Mouse (Mus musculus): Measurements from ENCODE around the gene Sec24b. TPM values are rescaled to one million over a fixed set of nuclear protein-coding genes. Genes with fewer than 3 reads are reported as not detected.

The Sec24b gene
- polyA plus RNA-seq, 1 experiment from 2014 or later, result 36.3 TPM

GRCm38 (mm10) chr3:129962533-129962932, 98.8 kb downstream of the Sec24b start:
- H3K27ac ChIP-seq (replicated peaks; ENCODE audit: low read depth, low read length), result no peak overlapping the region
- no peak overlapping the region for H3K4me2 ChIP-seq (ENCODE audit: low read length)
- H3K9me3 ChIP-seq (ENCODE audit: control insufficient read depth, low read length), result no peaks in the 10 kb centered on the region
- ATAC-seq (ENCODE audit: low FRiP score, low TSS enrichment) (no peak), DNase-seq (no peak)
- no peaks in the 10 kb centered on the region for H3K4me1 ChIP-seq (ENCODE audit: control insufficient read depth, insufficient read depth, low read length)
- no peak overlapping the region for H3K4me3 ChIP-seq (replicated peaks; ENCODE audit: low read depth, low read length)
- no peaks in the 10 kb centered on the region for H3K27me3 ChIP-seq (ENCODE audit: control insufficient read depth, insufficient read depth, low read length)
- H3K9ac ChIP-seq (replicated peaks; ENCODE audit: low read length), result no peak overlapping the region
- WGBS, result 76% methylated on average over 8 of the region's 8 CpGs
- no peaks in the 10 kb centered on the region for H3K36me3 ChIP-seq (ENCODE audit: control insufficient read depth, insufficient read depth, low read length)

DNA sequence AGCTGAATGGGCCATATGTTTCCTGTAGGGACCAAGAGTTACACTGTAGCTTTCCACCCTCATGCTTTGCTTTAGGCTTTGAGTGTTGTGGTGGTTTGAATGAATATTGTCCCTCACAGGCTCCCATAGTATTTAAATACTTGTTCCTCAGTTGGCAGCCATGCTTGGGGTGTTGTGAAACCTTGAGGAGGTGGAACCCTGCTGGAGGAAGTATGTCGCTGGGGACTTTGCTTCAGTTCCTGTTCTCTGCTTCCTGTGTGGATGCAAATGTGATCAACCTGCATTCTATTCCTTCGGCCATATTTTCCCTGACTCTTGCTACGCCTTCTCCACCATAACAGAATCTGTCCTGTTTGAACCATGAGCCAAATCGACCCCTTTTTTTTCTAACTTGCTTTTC, 108.1 kb downstream of the Sec24b start:
- 91% methylated on average over 4 of the region's 4 CpGs for WGBS

GRCm38 (mm10) chr3:129949158-129949773, 112.1 kb downstream of the Sec24b start:
- WGBS, result 86% methylated on average over 5 of the region's 5 CpGs
- DNase-seq (no peak), ATAC-seq (ENCODE audit: low FRiP score, low TSS enrichment) (no peak)
- Histone ChIP-seq H3K36me3 (ENCODE audit: control insufficient read depth, insufficient read depth, low read length) (no peaks in the 10 kb centered on the region), H3K9ac (replicated peaks; ENCODE audit: low read length) (no peak overlapping the region), H3K9me3 (ENCODE audit: control insufficient read depth, low read length) (no peaks in the 10 kb centered on the region), H3K4me1 (ENCODE audit: control insufficient read depth, insufficient read depth, low read length) (no peaks in the 10 kb centered on the region), H3K4me3 (replicated peaks; ENCODE audit: low read depth, low read length) (no peak overlapping the region), H3K27ac (replicated peaks; ENCODE audit: low read depth, low read length) (no peak overlapping the region), H3K4me2 (ENCODE audit: low read length) (no peak overlapping the region), H3K27me3 (ENCODE audit: control insufficient read depth, insufficient read depth, low read length) (no peaks in the 10 kb centered on the region)

More for the DNA sequence above, 108.1 kb downstream of the Sec24b start:
- DNase-seq, result no peak
- H3K4me3 ChIP-seq (replicated peaks; ENCODE audit: low read depth, low read length), result no peak overlapping the region
- H3K4me1 ChIP-seq (ENCODE audit: control insufficient read depth, insufficient read depth, low read length), result no peaks in the 10 kb centered on the region
- no peak overlapping the region for H3K9ac ChIP-seq (replicated peaks; ENCODE audit: low read length)
- H3K27ac ChIP-seq (replicated peaks; ENCODE audit: low read depth, low read length), result no peak overlapping the region
- H3K9me3 ChIP-seq (ENCODE audit: control insufficient read depth, low read length), result no peaks in the 10 kb centered on the region
- no peaks in the 10 kb centered on the region for H3K27me3 ChIP-seq (ENCODE audit: control insufficient read depth, insufficient read depth, low read length)
- no peak for ATAC-seq (ENCODE audit: low FRiP score, low TSS enrichment)
- H3K4me2 ChIP-seq (ENCODE audit: low read length), result no peak overlapping the region
- H3K36me3 ChIP-seq (ENCODE audit: control insufficient read depth, insufficient read depth, low read length), result no peaks in the 10 kb centered on the region

DNA sequence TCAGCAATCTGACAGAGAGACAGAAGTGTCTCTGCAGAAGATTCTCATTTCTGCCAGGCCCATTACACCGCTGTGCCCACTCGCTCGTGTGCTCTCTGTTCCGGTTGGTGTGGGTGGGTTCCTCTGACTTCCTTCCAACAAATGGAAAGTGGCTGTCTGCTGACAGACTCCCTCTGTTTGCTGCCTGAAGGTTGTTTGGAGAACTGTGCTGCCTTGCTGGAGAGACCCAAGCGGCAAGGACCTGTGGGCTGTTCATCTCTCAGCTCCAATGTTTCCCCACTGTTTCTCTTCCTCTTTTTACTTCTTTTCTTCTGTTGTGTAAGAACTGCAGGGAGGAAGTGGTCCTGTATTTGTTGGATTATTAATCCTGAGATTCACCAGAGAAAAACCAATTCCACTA, 113.0 kb downstream of the Sec24b start:
- Histone ChIP-seq H3K36me3 (ENCODE audit: control insufficient read depth, insufficient read depth, low read length) (no peaks in the 10 kb centered on the region), H3K4me3 (replicated peaks; ENCODE audit: low read depth, low read length) (no peak overlapping the region), H3K9me3 (ENCODE audit: control insufficient read depth, low read length) (no peaks in the 10 kb centered on the region), H3K27me3 (ENCODE audit: control insufficient read depth, insufficient read depth, low read length) (no peaks in the 10 kb centered on the region), H3K27ac (replicated peaks; ENCODE audit: low read depth, low read length) (no peak overlapping the region), H3K4me2 (ENCODE audit: low read length) (no peak overlapping the region), H3K9ac (replicated peaks; ENCODE audit: low read length) (no peak overlapping the region), H3K4me1 (ENCODE audit: control insufficient read depth, insufficient read depth, low read length) (no peaks in the 10 kb centered on the region)
- no peak for ATAC-seq (ENCODE audit: low FRiP score, low TSS enrichment)
- 96% methylated on average over 5 of the region's 5 CpGs for WGBS
- no peak for DNase-seq

GRCm38 (mm10) chr3:129946217-129946914, 115.0 kb downstream of the Sec24b start:
- Histone ChIP-seq H3K4me2 (ENCODE audit: low read length) (no peak overlapping the region), H3K27me3 (ENCODE audit: control insufficient read depth, insufficient read depth, low read length) (no peaks in the 10 kb centered on the region), H3K36me3 (ENCODE audit: control insufficient read depth, insufficient read depth, low read length) (no peaks in the 10 kb centered on the region), H3K4me3 (replicated peaks; ENCODE audit: low read depth, low read length) (no peak overlapping the region), H3K27ac (replicated peaks; ENCODE audit: low read depth, low read length) (no peak overlapping the region), H3K4me1 (ENCODE audit: control insufficient read depth, insufficient read depth, low read length) (no peaks in the 10 kb centered on the region), H3K9me3 (ENCODE audit: control insufficient read depth, low read length) (no peaks in the 10 kb centered on the region), H3K9ac (replicated peaks; ENCODE audit: low read length) (no peak overlapping the region)
- ATAC-seq (ENCODE audit: low FRiP score, low TSS enrichment), result no peak
- DNase-seq, result no peak
- WGBS, result 78% methylated on average over 5 of the region's 5 CpGs

DNA sequence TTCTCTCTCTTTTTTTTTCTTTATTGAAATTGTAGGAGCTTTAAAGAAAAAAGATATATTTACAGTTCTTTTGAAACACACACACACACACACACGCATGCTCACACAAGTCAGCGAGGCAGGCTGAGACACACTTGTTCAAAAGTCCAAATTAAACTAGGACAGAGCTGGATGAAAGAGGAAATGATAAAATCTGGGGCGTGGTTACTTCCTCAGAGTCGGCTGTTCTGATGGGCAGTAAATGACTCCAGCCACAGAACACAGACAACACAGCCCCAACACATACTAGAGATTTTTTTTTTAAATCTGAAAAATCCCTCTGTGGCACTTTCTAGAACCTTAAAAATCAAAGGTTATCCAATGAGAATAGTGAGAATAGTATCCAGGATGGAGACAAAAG, 117.5 kb downstream of the Sec24b start:
- Histone ChIP-seq H3K9me3 (ENCODE audit: control insufficient read depth, low read length) (no peaks in the 10 kb centered on the region), H3K4me1 (ENCODE audit: control insufficient read depth, insufficient read depth, low read length) (no peaks in the 10 kb centered on the region), H3K9ac (replicated peaks; ENCODE audit: low read length) (no peak overlapping the region), H3K4me3 (replicated peaks; ENCODE audit: low read depth, low read length) (no peak overlapping the region), H3K4me2 (ENCODE audit: low read length) (no peak overlapping the region), H3K27ac (replicated peaks; ENCODE audit: low read depth, low read length) (no peak overlapping the region), H3K27me3 (ENCODE audit: control insufficient read depth, insufficient read depth, low read length) (no peaks in the 10 kb centered on the region), H3K36me3 (ENCODE audit: control insufficient read depth, insufficient read depth, low read length) (no peaks in the 10 kb centered on the region)
- ATAC-seq (ENCODE audit: low FRiP score, low TSS enrichment) (no peak), DNase-seq (no peak)
- 85% methylated on average over 4 of the region's 4 CpGs for WGBS

DNA sequence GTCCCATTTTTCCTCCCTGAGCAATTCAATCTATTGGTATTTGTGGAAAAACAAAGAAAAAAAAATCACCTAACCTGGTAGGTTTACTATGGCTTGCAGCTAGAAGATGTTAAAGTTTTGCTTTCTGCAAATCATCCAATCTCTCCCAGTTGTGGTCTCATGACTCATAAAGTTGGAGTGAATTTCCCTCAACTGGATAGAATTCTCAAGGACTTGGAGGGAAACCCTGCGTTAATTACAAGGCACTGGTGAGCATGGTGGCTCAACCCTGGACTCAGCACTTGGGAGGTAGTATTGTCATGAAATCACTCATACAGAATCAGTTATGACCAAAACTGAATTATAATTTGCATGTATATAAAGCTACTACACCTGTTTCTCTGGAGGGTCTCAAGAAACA, 120.1 kb downstream of the Sec24b start:
- 96% methylated on average over 1 of the region's 1 CpGs for WGBS
- Histone ChIP-seq H3K27ac (replicated peaks; ENCODE audit: low read depth, low read length) (no peak overlapping the region), H3K4me2 (ENCODE audit: low read length) (no peak overlapping the region), H3K4me1 (ENCODE audit: control insufficient read depth, insufficient read depth, low read length) (no peaks in the 10 kb centered on the region), H3K9ac (replicated peaks; ENCODE audit: low read length) (no peak overlapping the region), H3K9me3 (ENCODE audit: control insufficient read depth, low read length) (no peaks in the 10 kb centered on the region), H3K4me3 (replicated peaks; ENCODE audit: low read depth, low read length) (no peak overlapping the region), H3K27me3 (ENCODE audit: control insufficient read depth, insufficient read depth, low read length) (no peaks in the 10 kb centered on the region), H3K36me3 (ENCODE audit: control insufficient read depth, insufficient read depth, low read length) (no peaks in the 10 kb centered on the region)
- no peak for DNase-seq
- no peak for ATAC-seq (ENCODE audit: low FRiP score, low TSS enrichment)

GRCm38 (mm10) chr3:129940780-129941179, 120.6 kb downstream of the Sec24b start:
- no peak overlapping the region for H3K4me3 ChIP-seq (replicated peaks; ENCODE audit: low read depth, low read length)
- no peak overlapping the region for H3K9ac ChIP-seq (replicated peaks; ENCODE audit: low read length)
- H3K27ac ChIP-seq (replicated peaks; ENCODE audit: low read depth, low read length), result no peak overlapping the region
- no peaks in the 10 kb centered on the region for H3K4me1 ChIP-seq (ENCODE audit: control insufficient read depth, insufficient read depth, low read length)
- no peaks in the 10 kb centered on the region for H3K27me3 ChIP-seq (ENCODE audit: control insufficient read depth, insufficient read depth, low read length)
- no peaks in the 10 kb centered on the region for H3K36me3 ChIP-seq (ENCODE audit: control insufficient read depth, insufficient read depth, low read length)
- no peak for ATAC-seq (ENCODE audit: low FRiP score, low TSS enrichment)
- no peaks in the 10 kb centered on the region for H3K9me3 ChIP-seq (ENCODE audit: control insufficient read depth, low read length)
- WGBS, result 91% methylated on average over 2 of the region's 2 CpGs
- no peak overlapping the region for H3K4me2 ChIP-seq (ENCODE audit: low read length)
- DNase-seq, result no peak

- Histone ChIP-seq H3K4me2 (ENCODE audit: low read length) (no peak overlapping the region), H3K4me3 (replicated peaks; ENCODE audit: low read depth, low read length) (no peak overlapping the region), H3K9ac (replicated peaks; ENCODE audit: low read length) (no peak overlapping the region), H3K36me3 (ENCODE audit: control insufficient read depth, insufficient read depth, low read length) (no peaks in the 10 kb centered on the region), H3K4me1 (ENCODE audit: control insufficient read depth, insufficient read depth, low read length) (no peaks in the 10 kb centered on the region), H3K9me3 (ENCODE audit: control insufficient read depth, low read length) (no peaks in the 10 kb centered on the region), H3K27me3 (ENCODE audit: control insufficient read depth, insufficient read depth, low read length) (no peaks in the 10 kb centered on the region), H3K27ac (replicated peaks; ENCODE audit: low read depth, low read length) (no peak overlapping the region)
- DNase-seq, result peak; percentile 11
- no peak for ATAC-seq (ENCODE audit: low FRiP score, low TSS enrichment)
- WGBS, result 42% methylated on average over 7 of the region's 7 CpGs
These were observed 122.3 kb downstream of the Sec24b start for GRCm38 (mm10) chr3:129939058-129939457.
